Mouse (Mus musculus) MEL (cell line): ENCODE data around the gene Ppp4r2. TPM values are rescaled to one million over a fixed set of nuclear protein-coding genes. Genes with fewer than 3 reads are reported as not detected.

Experiments
- DNase-seq: peaks from one replicate; pipeline ENCODE4 v3.0.0; 2011; ENCODE audit warnings: low read depth, low spot score
- H3K27ac ChIP-seq: 2 replicates; pipeline ENCODE4 v1.5.1; 2012; ENCODE audit warnings: low read depth, mild to moderate bottlenecking, control low read depth, low read length, moderate library complexity; ENCODE audit not compliant: control insufficient read depth
- H3K27me3 ChIP-seq, 2 experiments: fragments of 150-350 bp in 1 of 2; sonication (generic) in 1 of 2; 2 replicates each; pipeline ENCODE4 v1.6.1; 2012; ENCODE audit warnings: low read length in 2 of 2, mild to moderate bottlenecking in 2 of 2, improper control_type of control experiment in 1 of 2, moderate library complexity in 1 of 2; ENCODE audit not compliant: insufficient read depth in 2 of 2, control insufficient read depth in 1 of 2
- H3K36me3 ChIP-seq, 2 experiments: 2 replicates each; pipeline ENCODE4 v1.6.1; 2012 to 2014; ENCODE audit warnings: low read length in 2 of 2, improper control_type of control experiment in 1 of 2, inconsistent platforms in 1 of 2, mild to moderate bottlenecking in 1 of 2; ENCODE audit not compliant: insufficient read depth in 2 of 2, control insufficient read depth in 1 of 2
- H3K4me1 ChIP-seq, 2 experiments: fragments of 150-350 bp in 1 of 2; sonication (generic) in 1 of 2; 2 replicates each; pipeline ENCODE4 v1.6.1; 2012; ENCODE audit warnings: low read length in 2 of 2, improper control_type of control experiment in 1 of 2, mild to moderate bottlenecking in 1 of 2; ENCODE audit not compliant: insufficient read depth in 2 of 2, control insufficient read depth in 1 of 2
- H3K4me3 ChIP-seq, 2 experiments: fragments of 150-350 bp in 1 of 2; sonication (generic) in 1 of 2; 2 replicates each; pipeline ENCODE4 v1.5.1; 2012; ENCODE audit warnings: low read depth in 2 of 2, low read length in 2 of 2, mild to moderate bottlenecking in 2 of 2, moderate library complexity in 2 of 2, control low read depth in 1 of 2, improper control_type of control experiment in 1 of 2; ENCODE audit not compliant: control insufficient read depth in 1 of 2, insufficient read depth in 1 of 2
- H3K79me2 ChIP-seq: 2 replicates; pipeline ENCODE4 v1.6.1; 2012; ENCODE audit warnings: mild to moderate bottlenecking, low read length, moderate library complexity; ENCODE audit not compliant: control insufficient read depth, poor library complexity, insufficient read depth
- H3K9ac ChIP-seq: 2 replicates; pipeline ENCODE4 v1.6.1; 2012; ENCODE audit warnings: low read depth, mild to moderate bottlenecking, control low read depth, low read length, moderate library complexity; ENCODE audit not compliant: control insufficient read depth, poor library complexity, severe bottlenecking
- H3K9me3 ChIP-seq: fragments of 150-350 bp; sonication (generic); replicated peaks from 2 replicates; pipeline ENCODE4 v1.6.1; 2012; ENCODE audit warnings: mild to moderate bottlenecking, low read length, improper control_type of control experiment, moderate library complexity; ENCODE audit not compliant: insufficient read depth
- CHD1 ChIP-seq: IDR thresholded peaks from 2 replicates; pipeline ENCODE4 v1.6.1; 2012; ENCODE audit warnings: low read depth, mild to moderate bottlenecking, inconsistent platforms, low read length, improper control_type of control experiment
- ELF1 ChIP-seq: IDR thresholded peaks from 2 replicates; pipeline ENCODE4 v1.6.1; 2014; ENCODE audit warnings: low read depth, mild to moderate bottlenecking, inconsistent platforms, low read length, improper control_type of control experiment, moderate library complexity
- ETS1 ChIP-seq: IDR thresholded peaks from 2 replicates; pipeline ENCODE4 v1.6.1; 2012; ENCODE audit warnings: low read depth, mild to moderate bottlenecking, inconsistent platforms, low read length, improper control_type of control experiment, moderate library complexity
- GABPA ChIP-seq: IDR thresholded peaks from 2 replicates; pipeline ENCODE4 v1.6.1; 2012; ENCODE audit warnings: low read depth, mild to moderate bottlenecking, inconsistent platforms, low read length, improper control_type of control experiment, moderate library complexity
- GATA1 ChIP-seq: IDR thresholded peaks from 2 replicates; pipeline ENCODE4 v1.6.1; 2011; ENCODE audit warnings: low read depth, low read length, improper control_type of control experiment
- MAZ ChIP-seq: IDR thresholded peaks from 2 replicates; pipeline ENCODE4 v1.6.1; 2012; ENCODE audit warnings: low read depth, mild to moderate bottlenecking, inconsistent platforms, low read length, improper control_type of control experiment
- NELFE ChIP-seq: IDR thresholded peaks from 2 replicates; pipeline ENCODE4 v1.6.1; 2011; ENCODE audit warnings: low read depth, low read length, improper control_type of control experiment
- NRF1 ChIP-seq: IDR thresholded peaks from 2 replicates; pipeline ENCODE4 v1.6.1; 2014; ENCODE audit warnings: low read depth, mild to moderate bottlenecking, inconsistent platforms, low read length, improper control_type of control experiment, moderate library complexity; ENCODE audit not compliant: poor library complexity, insufficient read depth, severe bottlenecking
- POLR2A ChIP-seq, 2 experiments: IDR thresholded peaks; 2 replicates each; pipeline ENCODE4 v1.6.1; 2011 to 2012; ENCODE audit warnings: low read length in 2 of 2, mild to moderate bottlenecking in 2 of 2, control low read depth in 1 of 2, improper control_type of control experiment in 1 of 2, low read depth in 1 of 2, moderate library complexity in 1 of 2; ENCODE audit not compliant: control insufficient read depth in 1 of 2, insufficient read depth in 1 of 2, poor library complexity in 1 of 2
- POLR2AphosphoS2 ChIP-seq: IDR thresholded peaks from 2 replicates; pipeline ENCODE4 v1.6.1; 2011; ENCODE audit warnings: low read length, improper control_type of control experiment
- POLR2AphosphoS5 ChIP-seq: IDR thresholded peaks from 2 replicates; pipeline ENCODE4 v1.6.1; 2012; ENCODE audit warnings: low read depth, borderline replicate concordance, mild to moderate bottlenecking, inconsistent platforms, low read length, moderate library complexity, mixed read lengths
- RAD21 ChIP-seq: IDR thresholded peaks from 2 replicates; pipeline ENCODE4 v1.6.1; 2011; ENCODE audit warnings: mild to moderate bottlenecking, low read depth, low read length, improper control_type of control experiment
- SMC3 ChIP-seq: IDR thresholded peaks from 2 replicates; pipeline ENCODE4 v1.6.1; 2011; ENCODE audit warnings: low read depth, low read length, improper control_type of control experiment
- TCF12 ChIP-seq: IDR thresholded peaks from 2 replicates; pipeline ENCODE4 v1.6.1; 2014; ENCODE audit warnings: low read depth, mild to moderate bottlenecking, inconsistent platforms, low read length, improper control_type of control experiment, moderate library complexity
- ZKSCAN1 ChIP-seq: IDR thresholded peaks from 2 replicates; pipeline ENCODE4 v1.6.1; 2012; ENCODE audit warnings: low read depth, mild to moderate bottlenecking, inconsistent platforms, low read length, improper control_type of control experiment, moderate library complexity
- ZMIZ1 ChIP-seq: IDR thresholded peaks from 2 replicates; pipeline ENCODE4 v1.6.1; 2012; ENCODE audit warnings: low read depth, mild to moderate bottlenecking, inconsistent platforms, low read length, improper control_type of control experiment, moderate library complexity
- polyA plus RNA-seq, 2 experiments: library from polyadenylated mRNA; stranded (reverse) in 1 of 2; unstranded in 1 of 2; fragments of >175 nt in 1 of 2; fragments of >200 nt in 1 of 2; gene quantifications; 2 replicates each; pipeline versions ENCODE4 v1.2.1 to v1.2.4; 2012; ENCODE audit warnings: low replicate concordance in 2 of 2, low read depth in 1 of 2; ENCODE audit not compliant: insufficient read length in 2 of 2, insufficient read depth in 1 of 2, missing spikeins in 1 of 2
- total RNA-seq: library from RNA; depleted of rRNA; stranded (reverse); fragments of 300-350 nt; gene quantifications from 2 replicates; pipeline ENCODE4 v1.2.3, GENCODE M21; 2012

Ppp4r2 gene
- total and polyA plus RNA-seq, 3 experiments = 57.1 to 61.4 TPM; not detected in 1

- no peak for TF ChIP-seq NELFE
- TF ChIP-seq TCF12 = no peak
- TF ChIP-seq POLR2A (IDR thresholded peaks at IDR 0.05; ENCODE audit: control insufficient read depth in 1 of 2, insufficient read depth in 1 of 2, low read depth in 1 of 2, low read length in 2 of 2, poor library complexity in 1 of 2) = 0 out of 4 replicates have a peak, but pooled peaks of 1 of the 2 experiments have one; percentile 16
- TF ChIP-seq POLR2AphosphoS2 = peak; percentile 32; the same call in 1 of the 2 replicates
- TF ChIP-seq GATA1 = no peak
- TF ChIP-seq, all 39 proteins: peak for 2
- Histone ChIP-seq H3K27me3 (no peaks in the 10 kb centered on the region), H3K4me3 (no peak overlapping the region), H3K4me1 (no peaks in the 10 kb centered on the region), H3K36me3 (peaks cover 0 to 10% of the 10 kb centered on the region in 2 experiments; a peak in 2 of 4 replicates), H3K27ac (no peak overlapping the region), H3K79me2 (no peaks in the 10 kb centered on the region), H3K9ac (no peak overlapping the region), H3K9me3 (no peaks in the 10 kb centered on the region)
- DNase-seq = no peak
Measured at GRCm38 (mm10) chr6:100868863-100869262, 35.4 kb downstream of the Ppp4r2 start.

- TF ChIP-seq RAD21 = no peak
- TF ChIP-seq ETS1 = no peak
- no peak for TF ChIP-seq CHD1
- TF ChIP-seq TCF12 = no peak
- no peak for TF ChIP-seq NRF1
- TF ChIP-seq SMC3 = no peak
- TF ChIP-seq POLR2AphosphoS5 = no peak
- TF ChIP-seq NELFE = no peak
- TF ChIP-seq GABPA = no peak
- TF ChIP-seq ZMIZ1 = no peak
- H3K4me3 ChIP-seq = no peak overlapping the region
- peaks cover 0 to 6% of the 10 kb centered on the region in 2 experiments; a peak in 2 of 4 replicates for H3K36me3 ChIP-seq
- no peaks in the 10 kb centered on the region for H3K4me1 ChIP-seq
- no peaks in the 10 kb centered on the region for H3K9me3 ChIP-seq
- no peak for DNase-seq
- H3K27ac ChIP-seq = no peak overlapping the region
- no peak overlapping the region for H3K9ac ChIP-seq
- H3K79me2 ChIP-seq = no peaks in the 10 kb centered on the region
- no peaks in the 10 kb centered on the region for H3K27me3 ChIP-seq
Measured at GRCm38 (mm10) chr6:100869909-100870308, 36.5 kb downstream of the Ppp4r2 start.

GRCm38 (mm10) chr6:100873191-100873590 is 39.8 kb downstream of the Ppp4r2 start:
- H3K9me3 ChIP-seq = no peaks in the 10 kb centered on the region
- no peak overlapping the region for H3K9ac ChIP-seq
- H3K36me3 ChIP-seq = no peaks in the 10 kb centered on the region; a peak in 1 of 4 replicates
- no peak overlapping the region for H3K27ac ChIP-seq
- H3K79me2 ChIP-seq = no peaks in the 10 kb centered on the region
- DNase-seq = no peak
- TF ChIP-seq ELF1 (no peak), MAZ (no peak), ZKSCAN1 (no peak)
- no peaks in the 10 kb centered on the region; a peak in 1 of 4 replicates for H3K4me1 ChIP-seq
- no peaks in the 10 kb centered on the region for H3K27me3 ChIP-seq
- H3K4me3 ChIP-seq = no peak overlapping the region
